Mouse (Mus musculus) heart, postnatal 10 days (tissue): ENCODE measurements at regions not wholly inside any gene's neighbourhood (a gene's known extent, or its start where the extent isn't known, plus 50 kb on each side); places are given as distances from the start of the nearest gene placed in this dataset.
A peak's percentile ranks its signal among the peaks of the same experiment; 100 is the strongest.
"Not testable (repeated sequence)": the region's sequence is repeated elsewhere in the genome, so short reads cannot be mapped to it uniquely, and the experiment has no call there.

Experiments used
- DNase-seq, 2 experiments: peaks; one replicate each; pipeline ENCODE4 v3.0.0; 2021
- intact Hi-C: fragments of 180-260 bp; cut with DNase I; formaldehyde crosslinking; loops from one replicate; pipeline ENCODE4 v1.15.1; 2025

DNA sequence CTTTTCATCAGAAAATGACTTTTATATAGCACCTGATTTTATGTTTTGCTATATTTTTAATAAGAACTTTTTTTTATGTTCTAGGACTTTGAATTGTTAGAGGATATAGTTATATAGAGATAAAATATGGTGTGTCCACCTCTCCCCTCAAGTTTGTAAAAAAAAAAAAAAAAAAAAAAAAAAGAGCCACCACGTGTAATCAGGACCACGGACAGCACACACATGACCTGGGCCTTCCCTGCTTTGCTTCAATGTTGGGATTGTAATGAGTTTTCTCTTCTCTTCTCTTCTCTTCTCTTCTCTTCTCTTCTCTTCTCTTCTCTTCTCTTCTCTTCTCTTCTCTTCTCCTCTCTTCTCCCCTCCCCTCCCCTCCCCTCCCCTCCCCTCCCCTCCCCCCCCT is 78.5 kb downstream of the 1700010I14Rik start:
- intact Hi-C loops, DNase-seq: not testable (repeated sequence)

DNA sequence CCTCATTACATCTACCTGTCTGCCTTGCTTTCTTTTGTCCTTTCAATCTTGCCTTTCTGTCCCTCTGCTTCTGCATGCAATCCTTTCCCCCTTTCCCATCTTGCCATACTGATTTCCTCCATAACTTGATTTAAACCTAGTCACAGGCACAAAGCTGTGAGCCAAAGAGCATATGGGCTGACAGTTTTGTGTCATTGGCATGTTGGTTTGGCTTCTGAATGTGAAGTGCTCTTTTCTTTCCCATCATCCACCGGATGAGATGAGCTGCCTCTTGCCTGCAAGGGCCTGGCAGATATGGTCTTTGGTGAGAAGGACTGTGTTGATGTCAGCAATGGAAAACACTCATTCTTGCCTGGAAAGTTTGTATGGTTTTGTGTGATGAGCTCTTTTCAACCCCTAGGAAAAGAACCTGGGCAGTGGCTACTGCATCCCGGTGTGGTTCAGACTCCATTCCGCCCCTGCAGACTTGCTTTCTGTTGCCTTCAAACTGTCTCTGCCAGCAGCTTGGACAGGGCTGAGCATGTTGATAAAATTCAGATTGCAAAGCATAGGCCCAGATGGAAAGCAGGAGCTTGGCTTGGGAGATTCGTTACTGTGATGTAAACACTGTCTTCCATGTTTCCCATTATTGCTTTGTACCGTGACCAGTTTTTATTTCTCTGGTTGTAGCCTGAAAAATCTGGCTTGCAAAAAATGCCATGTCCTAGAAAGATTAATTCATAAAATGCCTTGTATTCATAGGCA is 80.9 kb downstream of the 1700010I14Rik start:
- DNase-seq, result no peak
- intact Hi-C loops, result no loop called here

DNA sequence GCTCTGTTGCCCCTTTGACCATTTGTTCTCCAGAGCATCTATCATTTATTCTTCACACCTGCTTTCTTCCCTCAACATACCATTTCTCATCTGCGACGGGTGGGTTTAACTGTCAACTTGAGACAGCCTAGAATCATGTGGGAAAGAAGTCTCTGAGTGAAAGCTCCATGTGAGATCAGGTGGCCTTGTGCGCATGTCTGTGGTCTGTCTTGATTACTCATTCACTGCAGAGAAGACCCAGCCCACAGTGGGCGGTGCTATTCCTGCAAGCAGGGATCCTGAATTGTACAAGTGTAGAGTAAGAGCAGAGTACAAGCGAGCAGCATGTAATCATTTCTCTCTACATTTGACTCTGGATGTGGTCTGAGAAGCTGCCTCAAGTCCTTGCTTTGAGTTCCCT is 95.5 kb downstream of the 1700010I14Rik start:
- intact Hi-C loops, result no loop called here
- DNase-seq, result no peak

DNA sequence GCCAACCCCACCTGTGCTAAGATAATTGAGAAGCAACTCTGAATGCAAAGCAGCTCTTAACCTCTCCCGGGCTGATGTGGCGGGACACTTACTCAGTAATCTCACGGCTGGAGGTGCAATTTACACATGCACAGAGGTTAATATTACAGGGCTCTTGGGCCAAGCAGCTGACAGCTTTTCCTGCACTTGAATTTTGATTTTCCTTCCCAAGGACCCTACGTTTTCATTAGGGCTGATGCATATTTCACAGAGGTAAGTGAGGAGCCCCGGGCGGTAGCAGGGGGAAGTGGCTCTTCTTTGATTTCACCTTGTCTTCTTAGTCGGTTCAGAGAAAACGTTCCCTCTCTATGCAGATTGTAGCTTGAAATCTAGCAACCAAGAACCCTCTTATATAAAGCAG is 139.7 kb downstream of the 1700010I14Rik start:
- no peak for DNase-seq
- intact Hi-C loops, result no loop called here

- no peak for DNase-seq
- intact Hi-C loops, result loop anchor here (5.0 kb wide), 1 partner anchor 113 kb away; no protein-coding TSS in a partner anchor
Observed at GRCm38 (mm10) chr17:9145605-9146223, 157.6 kb downstream of the 1700010I14Rik start.

DNA sequence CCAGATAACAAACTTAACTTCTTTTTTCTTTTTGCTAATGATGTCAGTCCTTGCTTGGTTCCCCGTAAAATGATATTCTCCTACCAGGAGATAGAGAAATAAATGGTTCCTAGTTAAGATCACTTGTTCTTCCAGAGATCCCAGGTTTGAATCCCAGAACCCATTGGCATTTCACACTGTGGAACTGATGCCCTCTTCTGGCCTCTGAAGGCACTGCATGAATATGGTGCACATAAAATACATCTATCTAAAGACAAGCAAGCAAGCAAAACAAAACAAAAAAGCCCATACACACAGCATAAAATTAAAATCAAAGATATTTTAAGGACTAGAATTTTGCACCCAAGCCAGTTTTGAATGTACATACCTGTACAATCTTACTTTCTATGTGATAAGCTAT is 162.5 kb downstream of the 1700010I14Rik start:
- intact Hi-C loops, result no loop called here

GRCm38 (mm10) chr17:9162148-9162547 is 174.0 kb downstream of the 1700010I14Rik start:
- no peak for DNase-seq
- intact Hi-C loops, result no loop called here

More for the DNA sequence above, 162.5 kb downstream of the 1700010I14Rik start:
- no peak for DNase-seq

GRCm38 (mm10) chr17:9162676-9163075 is 174.5 kb downstream of the 1700010I14Rik start:
- intact Hi-C loops, result no loop called here
- DNase-seq, result no peak

DNA sequence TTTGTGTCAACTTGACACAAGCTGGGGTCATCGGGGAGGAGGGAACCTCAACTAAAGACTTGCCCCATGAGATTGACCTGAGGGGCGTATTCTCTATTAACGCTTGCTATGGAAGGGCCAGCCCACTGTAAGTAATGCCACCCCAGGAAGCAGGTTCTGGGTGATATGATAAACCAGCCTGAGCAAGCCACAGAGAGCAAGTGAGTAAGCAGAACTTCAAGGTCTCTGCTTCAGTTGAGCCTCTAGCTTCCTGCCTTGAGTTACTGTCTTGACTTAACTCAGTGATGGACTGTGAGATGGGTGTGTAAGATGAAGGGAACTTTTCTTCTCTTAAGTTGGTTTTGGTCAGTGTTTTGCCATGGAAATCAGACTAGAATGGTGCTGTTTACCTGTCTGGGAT is 175.2 kb downstream of the 1700010I14Rik start:
- DNase-seq, result no peak
- intact Hi-C loops, result no loop called here

GRCm38 (mm10) chr17:9164501-9164900 is 176.4 kb downstream of the 1700010I14Rik start:
- no peak for DNase-seq
- intact Hi-C loops, result no loop called here

- intact Hi-C loops, result loop anchor here (5.0 kb wide), 5 partner anchors 135 to 1900 kb away; no protein-coding TSS in a partner anchor
- peak; percentile 20 to 38 for DNase-seq
Observed at GRCm38 (mm10) chr17:9167161-9167560, 179.0 kb downstream of the 1700010I14Rik start.

DNA sequence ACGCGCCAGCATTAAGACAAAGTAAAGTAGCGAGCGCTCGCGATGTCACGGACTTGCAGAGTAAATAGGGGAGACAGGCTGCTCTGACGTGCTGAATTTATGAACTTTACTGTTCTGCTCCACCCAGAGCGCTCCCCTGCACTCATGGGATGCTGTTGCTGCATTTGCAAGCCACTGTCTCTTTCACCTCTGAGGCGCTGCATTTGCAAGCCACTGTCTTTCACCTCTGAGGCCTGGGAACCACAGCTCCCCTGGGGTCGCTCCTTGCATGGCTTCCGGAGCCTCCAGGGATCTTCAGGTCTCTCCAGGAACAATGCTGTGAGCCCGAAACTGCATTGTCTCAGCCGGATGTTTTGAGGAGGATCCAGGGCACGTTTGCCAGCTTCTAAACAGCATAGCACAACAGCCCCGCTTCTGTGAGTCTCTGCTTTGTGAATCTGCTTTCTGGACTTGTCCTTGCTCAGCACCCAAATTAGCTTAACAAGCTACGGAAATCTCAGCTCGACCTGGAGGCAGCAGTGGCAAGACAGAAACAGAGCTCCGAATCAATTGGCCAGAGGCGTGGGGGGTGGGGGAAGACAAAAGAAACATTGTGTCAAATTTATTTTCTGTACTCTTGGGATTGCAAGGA is 179.6 kb downstream of the 1700010I14Rik start:
- intact Hi-C loops, result loop anchor here (2.0 to 5.0 kb wide), 6 partner anchors 135 to 1900 kb away; no protein-coding TSS in a partner anchor
- DNase-seq, result peak; percentile 14 to 15

- DNase-seq, result peak; percentile 76 to 86
- intact Hi-C loops, result loop anchor here (2.0 to 5.0 kb wide), 6 partner anchors 136 to 1899 kb away; no protein-coding TSS in a partner anchor
Observed at GRCm38 (mm10) chr17:9168411-9168810, 180.3 kb downstream of the 1700010I14Rik start.

DNA sequence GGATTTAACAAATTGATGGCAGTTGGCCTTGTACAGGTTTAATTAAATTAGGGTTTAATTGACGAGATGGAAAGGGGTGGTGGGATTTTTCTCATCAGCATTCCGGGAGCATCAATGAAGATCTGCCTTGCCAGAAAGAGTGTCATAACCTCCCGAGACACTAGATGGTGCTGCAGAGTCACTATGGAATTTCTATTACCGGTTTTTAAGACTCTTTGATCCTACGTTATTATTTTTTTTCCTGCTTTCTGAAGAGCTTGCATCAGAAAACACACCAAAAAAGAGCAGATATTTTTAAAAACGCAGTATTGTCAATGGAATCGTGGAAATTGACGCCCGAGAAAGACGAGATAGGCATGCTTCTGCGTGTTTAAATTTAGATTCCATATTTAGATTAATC is 181.2 kb downstream of the 1700010I14Rik start:
- intact Hi-C loops, result loop anchor here (2.0 to 5.0 kb wide), 6 partner anchors 137 to 1898 kb away; no protein-coding TSS in a partner anchor
- DNase-seq, result peak; percentile 66 to 85

GRCm38 (mm10) chr17:9197160-9197559 is 209.0 kb downstream of the 1700010I14Rik start:
- intact Hi-C loops, result no loop called here

DNA sequence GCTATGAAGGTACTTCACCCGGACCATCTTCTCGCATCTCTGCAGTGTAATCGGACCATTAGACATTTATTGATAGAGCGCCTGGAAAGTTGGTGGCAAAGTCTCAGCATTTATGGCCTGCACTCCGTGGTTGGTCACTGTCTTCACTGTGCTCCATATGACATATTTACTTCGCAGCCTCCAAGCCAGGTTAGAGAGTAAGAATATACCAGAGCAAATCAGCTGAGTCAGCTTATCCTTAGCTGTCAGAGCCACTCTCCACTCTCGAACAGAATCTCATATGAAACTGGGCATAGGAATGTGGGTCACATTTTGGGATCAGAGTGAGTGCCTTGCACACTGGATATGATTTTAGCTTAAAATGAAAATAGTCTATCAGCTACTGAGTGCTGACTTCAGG is 212.3 kb downstream of the 1700010I14Rik start:
- DNase-seq, result no peak
- intact Hi-C loops, result no loop called here

More at GRCm38 (mm10) chr17:9197160-9197559, 209.0 kb downstream of the 1700010I14Rik start:
- DNase-seq, result no peak

GRCm38 (mm10) chr17:9202496-9202895 is 214.4 kb downstream of the 1700010I14Rik start:
- no peak for DNase-seq
- intact Hi-C loops, result no loop called here

GRCm38 (mm10) chr17:9210626-9211025 is 211.2 kb upstream of the Gm17728 start:
- intact Hi-C loops, result no loop called here
- no peak for DNase-seq

GRCm38 (mm10) chr17:9223097-9223496 is 198.8 kb upstream of the Gm17728 start:
- intact Hi-C loops, result no loop called here

GRCm38 (mm10) chr17:9227872-9228575 is 193.8 kb upstream of the Gm17728 start:
- DNase-seq, result peak; percentile 57
- intact Hi-C loops, result no loop called here

More at GRCm38 (mm10) chr17:9223097-9223496, 198.8 kb upstream of the Gm17728 start:
- DNase-seq, result no peak

DNA sequence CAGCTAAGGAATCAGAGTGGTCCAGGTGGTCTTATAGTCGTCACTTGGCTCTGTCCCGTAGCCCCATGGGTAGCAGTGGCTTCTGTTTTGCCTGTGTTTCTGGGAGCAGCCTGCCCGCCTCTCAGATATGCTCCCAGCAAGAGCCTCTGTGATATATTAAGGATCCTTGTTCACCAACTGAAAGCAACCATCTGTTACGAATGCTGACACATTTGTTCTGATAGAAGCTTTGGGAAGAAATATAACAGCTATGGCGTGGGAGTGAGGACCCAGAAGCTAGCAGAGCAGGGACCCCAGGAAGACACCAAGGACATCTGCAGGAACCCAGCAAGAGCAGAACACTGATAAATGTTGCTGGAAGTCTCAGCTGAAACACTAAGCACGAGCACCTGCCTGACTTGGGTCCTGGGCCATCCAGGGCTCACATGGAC is 186.7 kb upstream of the Gm17728 start:
- no peak for DNase-seq
- intact Hi-C loops, result no loop called here
